Comparison of ENCODE assay signal across 1 mouse cellular context in the genomic region with DNA sequence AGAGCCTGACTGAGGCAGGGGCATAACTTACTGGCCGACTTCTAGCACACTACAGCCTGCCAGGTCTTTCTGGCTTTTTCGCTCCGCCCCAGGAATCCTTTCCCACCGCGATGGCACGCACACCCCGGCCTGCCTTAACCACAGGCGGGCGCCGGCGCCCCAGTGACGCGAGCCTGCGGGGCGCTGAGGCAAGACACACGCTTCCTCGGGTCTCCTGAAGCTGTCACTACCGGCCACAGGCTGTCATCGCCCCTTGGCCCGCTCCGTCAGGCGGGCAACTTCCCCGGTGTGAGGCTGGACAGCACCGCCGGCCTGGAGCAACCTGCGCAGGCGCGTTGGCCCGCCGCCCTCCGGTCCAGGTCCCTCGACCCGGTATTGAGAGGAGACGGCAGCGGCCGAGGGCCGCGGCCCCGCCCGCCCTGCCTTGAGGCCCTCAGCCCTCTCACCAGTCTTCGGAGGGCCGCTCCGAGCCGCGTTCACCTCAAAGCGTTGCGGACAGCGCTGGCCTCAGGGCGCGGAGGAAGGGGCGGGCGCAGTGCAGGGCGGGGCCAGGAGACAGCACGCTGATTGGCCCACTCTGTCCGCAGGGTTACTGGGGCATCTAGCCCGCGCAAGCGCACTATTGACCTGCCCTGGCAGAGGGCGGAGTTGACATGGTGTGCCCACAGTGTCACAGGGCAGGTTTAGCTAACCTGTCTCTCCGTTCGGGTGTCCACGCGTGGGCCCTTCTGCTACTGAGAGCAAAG.
TF ChIP-seq lines count a peak whose summit lies in the region.

No protein-coding gene starts in this region.

TF ChIP-seq in C2C12, 6 proteins besides CTCF, POLR2A, EP300 and RAD21:
- TF ChIP-seq USF1 (IDR thresholded peaks at IDR 0.05; ENCODE audit: low read depth) = no peak
- no peak for TF ChIP-seq MAX (IDR thresholded peaks at IDR 0.05)
- TF ChIP-seq FOSL1 (IDR thresholded peaks at IDR 0.05; ENCODE audit: insufficient read depth, low read length, poor library complexity, severe bottlenecking) = no peak
- no peak for TF ChIP-seq MYOD1 (IDR thresholded peaks at IDR 0.05; ENCODE audit: control insufficient read depth, insufficient read length, low read depth)
- TF ChIP-seq CEBPB (IDR thresholded peaks at IDR 0.05; ENCODE audit: low read depth) = no peak
- no peak for TF ChIP-seq MYOG (IDR thresholded peaks at IDR 0.05; ENCODE audit: control insufficient read depth, extremely low read depth, insufficient read length)
